Mouse (Mus musculus) MEL (cell line): ENCODE data around the gene 9030612E09Rik. TPM values are rescaled to one million over a fixed set of nuclear protein-coding genes. Genes with fewer than 3 reads are reported as not detected.

Source experiments
- DNase-seq: peaks from one replicate; pipeline ENCODE4 v3.0.0; 2011; ENCODE audit warnings: low read depth, low spot score
- H3K27ac ChIP-seq: 2 replicates; pipeline ENCODE4 v1.5.1; 2012; ENCODE audit warnings: low read depth, mild to moderate bottlenecking, control low read depth, low read length, moderate library complexity; ENCODE audit not compliant: control insufficient read depth
- H3K27me3 ChIP-seq, 2 experiments: fragments of 150-350 bp in 1 of 2; sonication (generic) in 1 of 2; 2 replicates each; pipeline ENCODE4 v1.6.1; 2012; ENCODE audit warnings: low read length in 2 of 2, mild to moderate bottlenecking in 2 of 2, improper control_type of control experiment in 1 of 2, moderate library complexity in 1 of 2; ENCODE audit not compliant: insufficient read depth in 2 of 2, control insufficient read depth in 1 of 2
- H3K36me3 ChIP-seq, 2 experiments: 2 replicates each; pipeline ENCODE4 v1.6.1; 2012 to 2014; ENCODE audit warnings: low read length in 2 of 2, improper control_type of control experiment in 1 of 2, inconsistent platforms in 1 of 2, mild to moderate bottlenecking in 1 of 2; ENCODE audit not compliant: insufficient read depth in 2 of 2, control insufficient read depth in 1 of 2
- H3K4me1 ChIP-seq, 2 experiments: fragments of 150-350 bp in 1 of 2; sonication (generic) in 1 of 2; 2 replicates each; pipeline ENCODE4 v1.6.1; 2012; ENCODE audit warnings: low read length in 2 of 2, improper control_type of control experiment in 1 of 2, mild to moderate bottlenecking in 1 of 2; ENCODE audit not compliant: insufficient read depth in 2 of 2, control insufficient read depth in 1 of 2
- H3K4me3 ChIP-seq, 2 experiments: fragments of 150-350 bp in 1 of 2; sonication (generic) in 1 of 2; 2 replicates each; pipeline ENCODE4 v1.5.1; 2012; ENCODE audit warnings: low read depth in 2 of 2, low read length in 2 of 2, mild to moderate bottlenecking in 2 of 2, moderate library complexity in 2 of 2, control low read depth in 1 of 2, improper control_type of control experiment in 1 of 2; ENCODE audit not compliant: control insufficient read depth in 1 of 2, insufficient read depth in 1 of 2
- H3K79me2 ChIP-seq: 2 replicates; pipeline ENCODE4 v1.6.1; 2012; ENCODE audit warnings: mild to moderate bottlenecking, low read length, moderate library complexity; ENCODE audit not compliant: control insufficient read depth, poor library complexity, insufficient read depth
- H3K9ac ChIP-seq: 2 replicates; pipeline ENCODE4 v1.6.1; 2012; ENCODE audit warnings: low read depth, mild to moderate bottlenecking, control low read depth, low read length, moderate library complexity; ENCODE audit not compliant: control insufficient read depth, poor library complexity, severe bottlenecking
- H3K9me3 ChIP-seq: fragments of 150-350 bp; sonication (generic); replicated peaks from 2 replicates; pipeline ENCODE4 v1.6.1; 2012; ENCODE audit warnings: mild to moderate bottlenecking, low read length, improper control_type of control experiment, moderate library complexity; ENCODE audit not compliant: insufficient read depth
- E2F4 ChIP-seq: IDR thresholded peaks from 2 replicates; pipeline ENCODE4 v1.6.1; 2011; ENCODE audit warnings: low read depth, low read length, improper control_type of control experiment, borderline replicate concordance
- ELF1 ChIP-seq: IDR thresholded peaks from 2 replicates; pipeline ENCODE4 v1.6.1; 2014; ENCODE audit warnings: low read depth, mild to moderate bottlenecking, inconsistent platforms, low read length, improper control_type of control experiment, moderate library complexity
- GATA1 ChIP-seq: IDR thresholded peaks from 2 replicates; pipeline ENCODE4 v1.6.1; 2011; ENCODE audit warnings: low read depth, low read length, improper control_type of control experiment
- HCFC1 ChIP-seq: IDR thresholded peaks from 2 replicates; pipeline ENCODE4 v1.6.1; 2012; ENCODE audit warnings: low read depth, mild to moderate bottlenecking, inconsistent platforms, low read length, improper control_type of control experiment, moderate library complexity
- KAT2A ChIP-seq: conservative IDR thresholded peaks from 2 replicates; pipeline ENCODE4 v1.6.1; 2012; ENCODE audit warnings: low read depth, low read length, improper control_type of control experiment, inconsistent platforms
- MAFK ChIP-seq: IDR thresholded peaks from 2 replicates; pipeline ENCODE4 v1.6.1; 2011; ENCODE audit warnings: low read depth, mild to moderate bottlenecking, low read length, improper control_type of control experiment, borderline replicate concordance
- MAZ ChIP-seq: IDR thresholded peaks from 2 replicates; pipeline ENCODE4 v1.6.1; 2012; ENCODE audit warnings: low read depth, mild to moderate bottlenecking, inconsistent platforms, low read length, improper control_type of control experiment
- MEF2A ChIP-seq: IDR thresholded peaks from 2 replicates; pipeline ENCODE4 v1.6.1; 2014; ENCODE audit warnings: low read depth, mild to moderate bottlenecking, inconsistent platforms, low read length, improper control_type of control experiment; ENCODE audit not compliant: poor library complexity, insufficient replicate concordance, severe bottlenecking; ENCODE audit errors: extremely low read depth
- MXI1 ChIP-seq: IDR thresholded peaks from 2 replicates; pipeline ENCODE4 v1.6.1; 2011; ENCODE audit warnings: mild to moderate bottlenecking, low read depth, low read length, improper control_type of control experiment
- MYB ChIP-seq: IDR thresholded peaks from 2 replicates; pipeline ENCODE4 v1.6.1; 2011; ENCODE audit warnings: mild to moderate bottlenecking, low read depth, low read length, improper control_type of control experiment
- MYC ChIP-seq: IDR thresholded peaks from 2 replicates; pipeline ENCODE4 v1.6.1; 2011; ENCODE audit warnings: low read depth, mild to moderate bottlenecking, low read length, improper control_type of control experiment, moderate library complexity
- NELFE ChIP-seq: IDR thresholded peaks from 2 replicates; pipeline ENCODE4 v1.6.1; 2011; ENCODE audit warnings: low read depth, low read length, improper control_type of control experiment
- NRF1 ChIP-seq: IDR thresholded peaks from 2 replicates; pipeline ENCODE4 v1.6.1; 2014; ENCODE audit warnings: low read depth, mild to moderate bottlenecking, inconsistent platforms, low read length, improper control_type of control experiment, moderate library complexity; ENCODE audit not compliant: poor library complexity, insufficient read depth, severe bottlenecking
- POLR2A ChIP-seq, 2 experiments: IDR thresholded peaks; 2 replicates each; pipeline ENCODE4 v1.6.1; 2011 to 2012; ENCODE audit warnings: low read length in 2 of 2, mild to moderate bottlenecking in 2 of 2, control low read depth in 1 of 2, improper control_type of control experiment in 1 of 2, low read depth in 1 of 2, moderate library complexity in 1 of 2; ENCODE audit not compliant: control insufficient read depth in 1 of 2, insufficient read depth in 1 of 2, poor library complexity in 1 of 2
- SIN3A ChIP-seq: IDR thresholded peaks from 2 replicates; pipeline ENCODE4 v1.6.1; 2012; ENCODE audit warnings: low read length, improper control_type of control experiment, inconsistent platforms
- TAL1 ChIP-seq: IDR thresholded peaks from 2 replicates; pipeline ENCODE4 v1.6.1; 2012; ENCODE audit warnings: mild to moderate bottlenecking, inconsistent platforms, low read length, moderate library complexity, mixed read lengths
- USF2 ChIP-seq, 2 experiments: IDR thresholded peaks; 2 replicates each; pipeline ENCODE4 v1.6.1; 2011 to 2012; ENCODE audit warnings: improper control_type of control experiment in 2 of 2, low read length in 2 of 2, borderline replicate concordance in 1 of 2, inconsistent platforms in 1 of 2, low read depth in 1 of 2, mild to moderate bottlenecking in 1 of 2; ENCODE audit not compliant: insufficient read depth in 1 of 2
- ZC3H11A ChIP-seq: IDR thresholded peaks from 2 replicates; pipeline ENCODE4 v1.6.1; 2012; ENCODE audit warnings: low read depth, mild to moderate bottlenecking, inconsistent platforms, low read length, improper control_type of control experiment
- polyA plus RNA-seq, 2 experiments: library from polyadenylated mRNA; stranded (reverse) in 1 of 2; unstranded in 1 of 2; fragments of >175 nt in 1 of 2; fragments of >200 nt in 1 of 2; gene quantifications; 2 replicates each; pipeline versions ENCODE4 v1.2.1 to v1.2.4; 2012; ENCODE audit warnings: low replicate concordance in 2 of 2, low read depth in 1 of 2; ENCODE audit not compliant: insufficient read length in 2 of 2, insufficient read depth in 1 of 2, missing spikeins in 1 of 2
- total RNA-seq: library from RNA; depleted of rRNA; stranded (reverse); fragments of 300-350 nt; gene quantifications from 2 replicates; pipeline ENCODE4 v1.2.3, GENCODE M21; 2012

The 9030612E09Rik gene
- total and polyA plus RNA-seq, 3 experiments: not detected

GRCm38 (mm10) chr10:43155046-43155560, 19.4 kb upstream of the 9030612E09Rik start:
- H3K4me3 ChIP-seq: no peak overlapping the region
- no peaks in the 10 kb centered on the region for H3K36me3 ChIP-seq
- no peak for DNase-seq
- no peaks in the 10 kb centered on the region for H3K79me2 ChIP-seq
- no peak overlapping the region for H3K9ac ChIP-seq
- peaks cover 1 to 4% of the 10 kb centered on the region in 2 experiments; a peak in 2 of 4 replicates for H3K27me3 ChIP-seq
- no peaks in the 10 kb centered on the region for H3K4me1 ChIP-seq
- H3K9me3 ChIP-seq: no peaks in the 10 kb centered on the region
- TF ChIP-seq MYB: no peak
- TF ChIP-seq POLR2A (IDR thresholded peaks at IDR 0.05; ENCODE audit: control insufficient read depth in 1 of 2, insufficient read depth in 1 of 2, low read depth in 1 of 2, low read length in 2 of 2, poor library complexity in 1 of 2): no peak
- TF ChIP-seq HCFC1: no peak
- TF ChIP-seq ZC3H11A: no peak
- no peak for TF ChIP-seq MEF2A
- TF ChIP-seq E2F4: no peak
- TF ChIP-seq MYC: no peak
- no peak for TF ChIP-seq TAL1
- no peak for TF ChIP-seq USF2 (IDR thresholded peaks at IDR 0.05; ENCODE audit: borderline replicate concordance in 1 of 2, insufficient read depth in 1 of 2, low read depth in 1 of 2, low read length in 2 of 2)
- no peak for TF ChIP-seq MXI1
- no peak for TF ChIP-seq MAZ
- no peak for TF ChIP-seq ELF1
- TF ChIP-seq MAFK: no peak
- no peak for TF ChIP-seq GATA1
- TF ChIP-seq SIN3A: no peak
- TF ChIP-seq NRF1: no peak
- H3K27ac ChIP-seq: no peak overlapping the region

GRCm38 (mm10) chr10:43158917-43159316, 15.6 kb upstream of the 9030612E09Rik start:
- no peak for TF ChIP-seq MAZ
- no peak for TF ChIP-seq NELFE
- TF ChIP-seq KAT2A: no peak
- no peak overlapping the region for H3K9ac ChIP-seq
- H3K27ac ChIP-seq: no peak overlapping the region
- no peaks in the 10 kb centered on the region for H3K36me3 ChIP-seq
- peaks cover 3 to 4% of the 10 kb centered on the region in 2 experiments; a peak in 3 of 4 replicates for H3K27me3 ChIP-seq
- DNase-seq: no peak
- no peaks in the 10 kb centered on the region for H3K4me1 ChIP-seq
- no peaks in the 10 kb centered on the region for H3K79me2 ChIP-seq
- H3K4me3 ChIP-seq: no peak overlapping the region
- no peaks in the 10 kb centered on the region for H3K9me3 ChIP-seq
